Mouse (Mus musculus) hindbrain, embryonic 13.5 days (tissue): ENCODE results near the gene Dync1i1. TPM values are rescaled to one million over a fixed set of nuclear protein-coding genes. Genes with fewer than 3 reads are reported as not detected.
A peak's percentile ranks its signal among the peaks of the same experiment; 100 is the strongest.

Experiments used
- ATAC-seq: fragments of 200-750 bp; cut with Nextera tagmentation; 2 replicates; pipeline ENCODE4 v1.8.0; 2017; ENCODE audit warnings: moderate TSS enrichment; ENCODE audit not compliant: low FRiP score
- H3K27ac ChIP-seq: fragments of 300-500 bp; sonication (generic); 2 replicates; pipeline ENCODE4 v1.5.1; 2015; ENCODE audit warnings: inconsistent platforms, mild to moderate bottlenecking, moderate library complexity
- H3K27me3 ChIP-seq: fragments of 300-500 bp; sonication (generic); 2 replicates; pipeline ENCODE4 v1.6.1; 2015; ENCODE audit warnings: mild to moderate bottlenecking, inconsistent platforms
- H3K36me3 ChIP-seq: fragments of 300-500 bp; sonication (generic); 2 replicates; pipeline ENCODE4 v1.6.1; 2015; ENCODE audit warnings: mild to moderate bottlenecking, inconsistent platforms
- H3K4me1 ChIP-seq: fragments of 300-500 bp; sonication (generic); replicated peaks from 2 replicates; pipeline ENCODE4 v1.6.1; 2015; ENCODE audit warnings: inconsistent platforms
- H3K4me2 ChIP-seq: fragments of 300-500 bp; sonication (generic); 2 replicates; pipeline ENCODE4 v1.6.1; 2015; ENCODE audit warnings: inconsistent platforms, mild to moderate bottlenecking, moderate library complexity
- H3K4me3 ChIP-seq: fragments of 300-500 bp; sonication (generic); 2 replicates; pipeline ENCODE4 v1.5.1; 2015; ENCODE audit warnings: mild to moderate bottlenecking, inconsistent platforms
- H3K9ac ChIP-seq: fragments of 300-500 bp; sonication (generic); 2 replicates; pipeline ENCODE4 v1.6.1; 2015; ENCODE audit warnings: mild to moderate bottlenecking, inconsistent platforms
- H3K9me3 ChIP-seq: fragments of 300-500 bp; sonication (generic); 2 replicates; pipeline ENCODE4 v1.6.1; 2016; ENCODE audit warnings: inconsistent platforms
- WGBS: fragments of 180-500 bp; shearing (Covaris S2); methylation state at CpG from one replicate; pipeline ENCODE4 v1.1.7; 2015; 5-methylcytosine and 5-hydroxymethylcytosine counted together
- polyA plus RNA-seq: library from polyadenylated mRNA; unstranded; fragments of >200 nt; fragmentation: Nextera tagmentation; extraction: Ambion mirVana; gene quantifications from 2 replicates; pipeline ENCODE4 v1.2.1, GENCODE M21; 2015

Gene Dync1i1
- polyA plus RNA-seq, 1 experiment from 2014 or later = 9.0 TPM

DNA sequence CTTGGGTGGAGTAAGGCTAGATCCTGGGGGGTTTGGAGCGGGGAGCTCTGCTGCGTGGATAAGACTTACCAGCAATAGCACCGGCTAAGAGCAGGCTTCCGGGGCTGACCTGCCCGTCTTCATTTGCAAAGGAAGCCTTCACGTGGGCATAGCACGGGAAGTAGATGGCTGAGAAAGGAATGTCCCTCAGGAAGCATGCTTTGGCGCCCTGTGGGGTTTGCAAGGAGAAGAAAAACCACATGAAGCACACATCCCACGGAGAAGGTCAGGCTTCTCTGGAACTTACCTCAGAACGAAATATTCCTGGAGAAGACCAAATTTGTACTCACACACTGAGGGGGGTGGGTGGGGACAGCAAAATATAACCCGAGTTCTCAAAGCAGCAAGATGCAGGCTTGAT is 327.3 kb downstream of the Dync1i1 start:
- no peaks in the 10 kb centered on the region for H3K27me3 ChIP-seq
- no peaks in the 10 kb centered on the region for H3K4me1 ChIP-seq
- H3K36me3 ChIP-seq = no peaks in the 10 kb centered on the region
- H3K9ac ChIP-seq = no peak overlapping the region
- WGBS = 68% methylated on average over 11 of the region's 11 CpGs
- H3K4me2 ChIP-seq = no peak overlapping the region
- no peak for ATAC-seq
- no peak overlapping the region for H3K4me3 ChIP-seq
- no peaks in the 10 kb centered on the region for H3K9me3 ChIP-seq
- no peak overlapping the region for H3K27ac ChIP-seq

DNA sequence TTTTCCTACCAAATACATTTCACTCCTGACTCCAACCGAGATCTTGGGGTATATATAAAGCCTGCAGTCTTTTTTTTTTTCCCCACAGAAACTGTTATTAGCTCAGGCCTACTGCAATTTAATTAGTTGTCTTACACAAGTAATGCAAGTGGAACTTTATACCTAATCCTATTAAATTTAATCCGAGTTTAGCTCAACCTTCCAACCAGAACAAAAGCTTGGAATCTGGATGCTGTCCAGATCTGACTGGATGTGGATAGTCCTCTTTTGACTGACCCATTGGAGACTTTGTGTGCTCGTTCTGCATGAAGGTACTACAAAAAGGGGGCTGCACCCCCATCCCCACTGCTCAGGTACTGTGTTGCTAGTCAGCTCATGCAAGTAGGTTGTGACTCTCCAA is 328.5 kb downstream of the Dync1i1 start:
- Histone ChIP-seq H3K27me3 (no peaks in the 10 kb centered on the region), H3K27ac (no peak overlapping the region), H3K4me3 (no peak overlapping the region), H3K9me3 (no peaks in the 10 kb centered on the region), H3K4me2 (no peak overlapping the region), H3K4me1 (peaks cover 7% of the 10 kb centered on the region), H3K36me3 (no peaks in the 10 kb centered on the region), H3K9ac (no peak overlapping the region)
- 81% methylated on average over 3 of the region's 3 CpGs for WGBS
- ATAC-seq = no peak

DNA sequence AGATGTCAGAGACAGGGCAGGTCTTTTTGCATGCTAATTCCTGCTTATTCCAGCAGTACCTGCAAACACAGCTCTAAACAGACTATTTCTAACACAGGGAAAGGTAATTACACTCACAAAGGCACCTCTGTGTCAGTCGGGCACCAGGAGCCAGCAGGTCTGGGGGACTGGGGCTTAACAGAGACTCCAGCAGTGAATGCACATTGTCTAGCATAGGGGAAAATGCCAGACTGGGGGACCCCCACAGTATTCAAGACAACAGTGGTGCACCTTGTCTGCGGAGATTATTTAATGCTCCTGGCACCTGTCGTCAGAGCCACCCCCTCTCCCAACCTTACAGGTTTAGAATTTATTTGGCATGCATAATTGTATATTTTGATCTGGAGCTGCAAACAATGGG is 333.1 kb downstream of the Dync1i1 start:
- H3K9me3 ChIP-seq = no peaks in the 10 kb centered on the region
- no peaks in the 10 kb centered on the region for H3K27me3 ChIP-seq
- ATAC-seq = peak; percentile 66
- H3K9ac ChIP-seq = no peak overlapping the region
- no peak overlapping the region for H3K27ac ChIP-seq
- H3K4me3 ChIP-seq = no peak overlapping the region
- H3K4me1 ChIP-seq = peaks cover 7% of the 10 kb centered on the region
- no peak overlapping the region for H3K4me2 ChIP-seq
- H3K36me3 ChIP-seq = no peaks in the 10 kb centered on the region
- 19% methylated on average over 3 of the region's 3 CpGs for WGBS

DNA sequence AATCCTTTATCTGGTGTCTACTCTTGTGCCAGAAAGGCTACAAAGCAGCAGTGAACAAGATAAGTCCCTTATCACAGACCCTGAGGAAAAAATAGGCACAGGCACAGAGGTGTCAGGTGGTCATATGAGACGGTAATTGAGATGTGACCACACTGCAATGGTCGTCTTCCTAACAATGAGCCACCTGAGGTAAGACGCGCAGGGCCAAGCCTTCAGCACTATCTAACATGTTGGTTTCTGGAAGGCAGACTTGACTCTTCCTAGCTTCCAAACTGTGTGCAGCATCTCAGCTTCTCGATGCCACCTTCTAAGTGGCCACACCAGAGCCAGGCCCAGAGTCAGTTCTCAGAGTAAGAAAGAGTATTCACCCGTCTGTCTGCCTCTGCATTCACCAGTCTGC is 341.8 kb downstream of the Dync1i1 start:
- no peak overlapping the region for H3K4me2 ChIP-seq
- H3K36me3 ChIP-seq = no peaks in the 10 kb centered on the region
- H3K9ac ChIP-seq = no peak overlapping the region
- no peak overlapping the region for H3K27ac ChIP-seq
- WGBS = 86% methylated on average over 6 of the region's 6 CpGs
- ATAC-seq = no peak
- H3K4me3 ChIP-seq = no peak overlapping the region
- H3K9me3 ChIP-seq = no peaks in the 10 kb centered on the region
- 0 out of 2 replicates have a peak, but pooled peaks cover 3% of the 10 kb centered on the region for H3K4me1 ChIP-seq
- no peaks in the 10 kb centered on the region for H3K27me3 ChIP-seq

DNA sequence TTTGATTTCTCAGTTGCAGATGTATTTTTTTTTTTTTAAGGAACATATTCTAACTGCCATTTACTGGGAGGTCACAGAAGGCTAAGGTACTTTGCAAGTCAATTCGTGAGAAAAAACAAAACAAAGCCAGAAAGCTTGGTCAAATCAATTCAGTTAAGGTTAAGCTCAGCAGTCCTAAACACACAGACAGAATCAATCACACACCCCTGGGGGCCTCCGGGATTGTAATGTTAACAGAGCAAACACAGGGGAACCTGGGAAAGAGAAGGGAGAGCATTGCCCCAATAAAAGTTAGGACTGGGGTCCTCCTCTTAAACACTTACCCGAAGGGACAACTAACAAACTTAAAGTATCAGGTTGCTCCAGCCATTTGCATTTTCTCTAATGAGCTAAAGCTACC is 344.6 kb downstream of the Dync1i1 start:
- H3K9ac ChIP-seq = no peak overlapping the region
- WGBS = 5% methylated on average over 3 of the region's 3 CpGs
- H3K4me1 ChIP-seq = 0 out of 2 replicates have a peak, but pooled peaks cover 3% of the 10 kb centered on the region
- H3K4me2 ChIP-seq = no peak overlapping the region
- H3K27ac ChIP-seq = no peak overlapping the region
- no peak for ATAC-seq
- H3K27me3 ChIP-seq = no peaks in the 10 kb centered on the region
- no peak overlapping the region for H3K4me3 ChIP-seq
- H3K9me3 ChIP-seq = no peaks in the 10 kb centered on the region
- H3K36me3 ChIP-seq = no peaks in the 10 kb centered on the region

DNA sequence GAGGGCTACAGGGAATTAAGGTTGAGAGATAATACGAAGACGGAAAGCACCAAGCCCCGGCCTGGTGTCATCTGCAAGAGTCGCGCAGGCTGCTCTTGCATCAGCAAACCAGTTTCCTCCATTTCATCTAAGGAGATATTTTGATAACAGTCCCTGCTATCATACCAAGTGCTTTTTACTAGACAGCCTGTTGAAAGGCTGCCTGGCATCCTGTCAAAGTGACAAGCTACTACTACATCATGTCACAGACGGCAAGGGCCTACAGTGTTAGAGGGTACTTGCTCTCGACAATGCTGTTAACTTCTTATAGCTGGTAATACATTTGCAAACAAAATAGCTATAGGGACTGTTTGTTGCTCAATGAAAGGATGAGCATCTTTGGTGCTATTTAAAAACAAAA is 345.6 kb downstream of the Dync1i1 start:
- Histone ChIP-seq H3K27ac (no peak overlapping the region), H3K4me1 (0 out of 2 replicates have a peak, but pooled peaks cover 3% of the 10 kb centered on the region), H3K9me3 (no peaks in the 10 kb centered on the region), H3K36me3 (no peaks in the 10 kb centered on the region), H3K4me3 (no peak overlapping the region), H3K9ac (no peak overlapping the region), H3K4me2 (no peak overlapping the region), H3K27me3 (no peaks in the 10 kb centered on the region)
- WGBS = 82% methylated on average over 7 of the region's 7 CpGs
- ATAC-seq = no peak

DNA sequence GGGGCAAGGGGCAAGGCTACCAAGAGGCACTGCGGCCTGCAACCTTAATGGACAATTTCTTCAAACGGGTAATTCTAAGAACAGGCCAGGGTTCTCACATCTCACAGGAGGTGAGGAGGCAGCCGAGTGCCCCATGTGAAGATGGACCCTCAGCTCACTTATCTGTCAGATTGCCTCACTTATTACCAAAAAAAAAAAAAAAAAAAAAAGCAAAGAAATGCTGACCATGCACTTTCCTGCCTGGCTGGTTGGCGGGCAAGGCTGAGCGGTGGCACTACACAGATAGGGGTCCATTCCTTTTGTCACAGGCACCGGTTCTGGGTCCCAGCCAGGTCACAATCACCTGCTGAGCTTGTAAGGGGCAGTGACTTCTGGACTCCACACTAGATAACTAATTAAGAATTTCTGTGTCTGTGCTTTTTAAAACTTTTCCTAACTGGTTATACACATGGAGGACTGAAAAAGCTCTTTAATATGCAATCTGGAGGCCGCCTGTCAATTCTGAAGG is 350.6 kb downstream of the Dync1i1 start:
- Histone ChIP-seq H3K4me1 (no peaks in the 10 kb centered on the region), H3K36me3 (no peaks in the 10 kb centered on the region), H3K4me3 (no peak overlapping the region), H3K4me2 (no peak overlapping the region), H3K9ac (no peak overlapping the region), H3K27me3 (no peaks in the 10 kb centered on the region), H3K27ac (no peak overlapping the region), H3K9me3 (no peaks in the 10 kb centered on the region)
- no peak for ATAC-seq
- 77% methylated on average over 7 of the region's 7 CpGs for WGBS

DNA sequence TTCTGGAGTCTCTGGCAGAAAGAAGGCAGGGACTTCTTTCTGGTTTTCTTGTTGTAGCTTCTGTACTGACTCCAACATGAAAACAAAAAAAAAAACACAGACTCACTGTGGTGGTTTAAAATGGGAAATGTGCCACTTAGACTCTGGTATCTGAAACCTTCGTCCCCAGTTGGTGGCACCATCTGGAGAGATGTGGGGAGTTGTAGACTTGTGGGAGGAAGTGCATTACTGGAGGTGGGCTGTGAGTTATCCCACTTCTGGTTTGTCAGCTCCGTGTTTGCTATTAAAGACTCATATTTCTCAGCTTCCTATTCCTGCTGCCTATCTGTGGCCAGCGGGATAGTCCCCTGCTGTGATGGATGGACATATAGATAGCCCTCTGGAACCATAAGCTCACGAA is 351.8 kb downstream of the Dync1i1 start:
- H3K4me1 ChIP-seq = no peaks in the 10 kb centered on the region
- no peak for ATAC-seq
- H3K36me3 ChIP-seq = no peaks in the 10 kb centered on the region
- WGBS = 83% methylated on average over 4 of the region's 4 CpGs
- H3K9me3 ChIP-seq = no peaks in the 10 kb centered on the region
- H3K4me2 ChIP-seq = no peak overlapping the region
- H3K9ac ChIP-seq = no peak overlapping the region
- H3K27ac ChIP-seq = no peak overlapping the region
- no peaks in the 10 kb centered on the region for H3K27me3 ChIP-seq
- H3K4me3 ChIP-seq = no peak overlapping the region

Other genes with a start within 250 kb of the Dync1i1 start
- 1.7 and 2.2 TPM in 2 replicates for gene Pdk4, start 229.3 kb upstream of the Dync1i1 start, polyA plus RNA-seq